Mouse (Mus musculus) heart, postnatal 10 days (tissue): ENCODE measurements around the gene Slc22a18. TPM values are rescaled to one million over a fixed set of nuclear protein-coding genes. Genes with fewer than 3 reads are reported as not detected.
A peak's percentile ranks its signal among the peaks of the same experiment; 100 is the strongest.
"Not testable (repeated sequence)": the region's sequence is repeated elsewhere in the genome, so short reads cannot be mapped to it uniquely, and the experiment has no call there.

ENCODE experiments used
- DNase-seq, 2 experiments: peaks; one replicate each; pipeline ENCODE4 v3.0.0; 2021
- intact Hi-C: fragments of 180-260 bp; cut with DNase I; formaldehyde crosslinking; loops from one replicate; pipeline ENCODE4 v1.15.1; 2025
- total RNA-seq, 2 experiments: library from RNA; stranded (reverse); gene quantifications; 2 replicates each; pipeline ENCODE4 v1.2.3; 2021

Slc22a18 gene
- total RNA-seq, 2 experiments from 2014 or later, result 0.43 to 0.50 TPM

GRCm38 (mm10) chr7:143501643-143502417, 28.3 kb downstream of the Slc22a18 start:
- intact Hi-C loops, result no loop called here
- DNase-seq, result peak; percentile 39 to 66

GRCm38 (mm10) chr7:143502418-143503200, 29.1 kb downstream of the Slc22a18 start, which contains the start of gene Phlda2:
Gene Phlda2 (minus strand): TSS chr7:143503150.
- intact Hi-C loops, result no loop called here
- peak in 1 of 2 experiments; percentile 28 for DNase-seq

GRCm38 (mm10) chr7:143503926-143504325, 30.4 kb downstream of the Slc22a18 start:
- no peak for DNase-seq
- intact Hi-C loops, result no loop called here

GRCm38 (mm10) chr7:143505411-143505810, 31.9 kb downstream of the Slc22a18 start:
- no peak for DNase-seq
- intact Hi-C loops, result no loop called here

GRCm38 (mm10) chr7:143505823-143506222, 32.3 kb downstream of the Slc22a18 start:
- DNase-seq, result peak; percentile 80 to 88
- intact Hi-C loops, result loop anchor here (1.0 kb wide), 1 partner anchor 26 kb away; no protein-coding TSS in a partner anchor

GRCm38 (mm10) chr7:143506271-143506670, 32.7 kb downstream of the Slc22a18 start:
- intact Hi-C loops, result loop anchor here (1.0 kb wide), 1 partner anchor 26 kb away; no protein-coding TSS in a partner anchor
- no peak for DNase-seq

- DNase-seq, result peak; percentile 46 to 66
- intact Hi-C loops, result loop anchor here (1.0 kb wide), 1 partner anchor 26 kb away; no protein-coding TSS in a partner anchor
Observed at GRCm38 (mm10) chr7:143506675-143507074, 33.1 kb downstream of the Slc22a18 start.

GRCm38 (mm10) chr7:143509566-143509965, 36.0 kb downstream of the Slc22a18 start:
- no peak for DNase-seq
- intact Hi-C loops, result no loop called here

- intact Hi-C loops, result no loop called here
- DNase-seq, result no peak
Observed at GRCm38 (mm10) chr7:143510593-143511334, 37.2 kb downstream of the Slc22a18 start.

- no peak for DNase-seq
- intact Hi-C loops, result no loop called here
Observed at GRCm38 (mm10) chr7:143511335-143511712, 37.8 kb downstream of the Slc22a18 start.

- intact Hi-C loops, result no loop called here
- peak; percentile 73 to 74 for DNase-seq
Observed at GRCm38 (mm10) chr7:143513763-143514415, 40.4 kb downstream of the Slc22a18 start.

- intact Hi-C loops, result no loop called here
- DNase-seq, result peak in 1 of 2 experiments; percentile 9
Observed at GRCm38 (mm10) chr7:143514416-143514768, 40.9 kb downstream of the Slc22a18 start.

- DNase-seq, result no peak
- intact Hi-C loops, result no loop called here
Observed at GRCm38 (mm10) chr7:143519333-143519732, 45.8 kb downstream of the Slc22a18 start.

GRCm38 (mm10) chr7:143532410-143532809, 58.9 kb downstream of the Slc22a18 start:
- intact Hi-C loops, result no loop called here
- DNase-seq, result peak in 1 of 2 experiments; percentile 20

GRCm38 (mm10) chr7:143533284-143533683, 59.7 kb downstream of the Slc22a18 start:
- intact Hi-C loops, result no loop called here
- no peak for DNase-seq

- intact Hi-C loops, result no loop called here
- DNase-seq, result no peak
Observed at GRCm38 (mm10) chr7:143536251-143536650, 62.7 kb downstream of the Slc22a18 start.

- DNase-seq, intact Hi-C loops: not testable (repeated sequence)
Observed at GRCm38 (mm10) chr7:143538229-143538628, 64.7 kb downstream of the Slc22a18 start.

- DNase-seq, result no peak
- intact Hi-C loops, result no loop called here
Observed at GRCm38 (mm10) chr7:143538671-143539070, 65.1 kb downstream of the Slc22a18 start.

- intact Hi-C loops, result no loop called here
- DNase-seq, result peak in 1 of 2 experiments; percentile 47
Observed at GRCm38 (mm10) chr7:143544368-143544767, 70.8 kb downstream of the Slc22a18 start.

GRCm38 (mm10) chr7:143546554-143546953, 73.0 kb downstream of the Slc22a18 start:
- intact Hi-C loops, result no loop called here
- no peak for DNase-seq
